ENCODE assay signal across 22 mouse cellular contexts in the genomic region with DNA sequence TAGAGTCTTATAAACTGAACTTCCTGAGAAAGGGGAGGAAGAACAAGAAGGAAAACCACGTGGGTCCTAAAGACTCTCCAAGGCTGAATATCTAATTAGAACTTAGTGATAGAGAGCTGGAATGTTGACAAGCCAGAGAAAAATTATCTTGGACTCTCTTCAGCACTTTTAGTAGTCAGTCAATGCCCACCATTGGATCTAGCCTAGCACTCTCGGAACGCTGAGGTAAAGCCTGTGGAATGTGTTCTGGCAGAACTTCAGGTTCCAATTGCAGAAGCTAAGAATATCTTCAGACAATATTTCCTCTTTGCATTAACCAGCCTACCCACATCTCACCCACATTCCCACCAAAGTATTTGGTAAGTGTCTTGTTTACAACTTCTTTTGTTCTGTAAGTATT. TPM values are rescaled to one million over a fixed set of nuclear protein-coding genes. Genes with fewer than 3 reads are reported as not detected.
DNase-seq lines count a peak whose midpoint lies in the region; ATAC-seq and TF ChIP-seq lines count a peak whose summit lies in the region.
"Had no signal": no experiment of that assay in that cellular context is flagged by ENCODE, and none has a peak within 500 bp of the region (broad histone marks: within the 10 kb centered on the region; RNA-seq: fewer than 3 reads in every experiment).

No protein-coding gene starts in this region.

- TF ChIP-seq POLR2A in heart, adult 2 months (IDR thresholded peaks at IDR 0.05; ENCODE audit: insufficient read depth, low read depth, low read length) = no peak
- TF ChIP-seq POLR2A in bone marrow macrophage, adult 2 months (IDR thresholded peaks at IDR 0.05; ENCODE audit: borderline replicate concordance, low read depth, low read length) = no peak

- DNase-seq in heart, adult 2 months = no peak
- peak; percentile 4 for DNase-seq in lung, embryonic 14.5 days
- DNase-seq in lung, postnatal 10 days = no peak
- peak; percentile 49 for DNase-seq in lung, postnatal 36 days
- DNase-seq in left cerebral cortex, postnatal 4 days = no peak
- DNase-seq in thymus, postnatal 0 days (ENCODE audit: low spot score) = no peak
- DNase-seq: adrenal gland, adult 2 months; cerebellum, adult 11 months; cerebellum, postnatal 14 days; embryo, embryonic 11 days; gastrocnemius, postnatal 36 days; thymus, postnatal 14 days had no signal

- no peaks in the 10 kb centered on the region for H3K79me2 ChIP-seq in heart, adult 2 months (replicated peaks; ENCODE audit: control insufficient read depth, insufficient read depth, low read length)

- H3K9me3 ChIP-seq in heart, embryonic 15.5 days (replicated peaks) = no peaks in the 10 kb centered on the region
- H3K9me3 ChIP-seq in lung, embryonic 14.5 days (ENCODE audit: low read depth, low read length) = no peaks in the 10 kb centered on the region
- H3K9me3 ChIP-seq: limb, embryonic 12.5 days; stomach, embryonic 15.5 days had no signal

- 8% methylated on average over 3 of the region's 3 CpGs for WGBS in heart, embryonic 15.5 days
- 2% methylated on average over 3 of the region's 3 CpGs for WGBS in heart, adult 2 months
- 20% methylated on average over 3 of the region's 3 CpGs for WGBS in lung, embryonic 14.5 days

- ATAC-seq in heart, embryonic 15.5 days (replicated peaks; ENCODE audit: insufficient number of reproducible peaks, insufficient read depth, low FRiP score, low read depth) = peak; percentile 47; the same call in 1 of the 2 replicates
- ATAC-seq in lung, embryonic 14.5 days (ENCODE audit: insufficient read depth) = no peak
- ATAC-seq: forebrain, embryonic 14.5 days; midbrain, embryonic 16.5 days had no signal

- no peak for TF ChIP-seq EP300 in heart, adult 2 months (IDR thresholded peaks at IDR 0.05; ENCODE audit: insufficient read depth, low read depth, low read length)

- peaks cover 31% of the 10 kb centered on the region for H3K4me1 ChIP-seq in heart, embryonic 15.5 days (replicated peaks)
- H3K4me1 ChIP-seq in heart, adult 2 months (ENCODE audit: control insufficient read depth, insufficient read depth, low read length) = peaks cover 5% of the 10 kb centered on the region
- H3K4me1 ChIP-seq in lung, embryonic 14.5 days (ENCODE audit: insufficient read depth) = no peaks in the 10 kb centered on the region
- peaks cover 49% of the 10 kb centered on the region for H3K4me1 ChIP-seq in bone marrow macrophage, adult 2 months (ENCODE audit: control insufficient read depth, insufficient read depth, low read length)
- H3K4me1 ChIP-seq: limb, embryonic 12.5 days; stomach, embryonic 15.5 days had no signal

- H3K9ac ChIP-seq in heart, embryonic 15.5 days = no peak overlapping the region
- H3K9ac ChIP-seq in heart, adult 2 months (ENCODE audit: low read depth, low read length) = no peak overlapping the region
- no peak overlapping the region for H3K9ac ChIP-seq in lung, embryonic 14.5 days
- H3K9ac ChIP-seq: limb, embryonic 12.5 days; liver, embryonic 14.5 days; stomach, embryonic 15.5 days had no signal

- H3K27ac ChIP-seq in heart, embryonic 15.5 days = peak overlapping the region; percentile 78
- H3K27ac ChIP-seq in heart, adult 2 months = no peak overlapping the region
- H3K27ac ChIP-seq in lung, embryonic 14.5 days (ENCODE audit: low read depth) = no peak overlapping the region
- no peak overlapping the region for H3K27ac ChIP-seq in bone marrow macrophage, adult 2 months (ENCODE audit: insufficient read depth, low read depth, low read length)
- H3K27ac ChIP-seq: limb, embryonic 12.5 days; liver, embryonic 14.5 days; stomach, embryonic 15.5 days had no signal

- intact Hi-C loops in heart, adult 2 months (cut with DNase I) = no loop called here
- intact Hi-C loops in left cerebral cortex, postnatal 4 days (cut with DNase I) = no loop called here

- TF ChIP-seq CTCF in heart, adult 2 months (IDR thresholded peaks at IDR 0.05) = no peak
- TF ChIP-seq CTCF in lung, embryonic 14.5 days (IDR thresholded peaks at IDR 0.05; ENCODE audit: low read depth) = no peak
- TF ChIP-seq CTCF in bone marrow macrophage, adult 2 months (IDR thresholded peaks at IDR 0.05; ENCODE audit: low read depth, low read length) = no peak

- no peak overlapping the region for H3K4me3 ChIP-seq in heart, embryonic 15.5 days
- no peak overlapping the region for H3K4me3 ChIP-seq in heart, adult 2 months
- no peak overlapping the region for H3K4me3 ChIP-seq in lung, embryonic 14.5 days (ENCODE audit: low read depth, low read length)
- peak overlapping the region; percentile 10; the same call in 1 of the 2 replicates for H3K4me3 ChIP-seq in bone marrow macrophage, adult 2 months (ENCODE audit: insufficient read depth, low read length)
- H3K4me3 ChIP-seq: limb, embryonic 12.5 days; stomach, embryonic 15.5 days had no signal

- no peaks in the 10 kb centered on the region for H3K36me3 ChIP-seq in heart, embryonic 15.5 days
- no peaks in the 10 kb centered on the region for H3K36me3 ChIP-seq in heart, adult 2 months (ENCODE audit: control insufficient read depth, insufficient read depth, low read length)
- no peaks in the 10 kb centered on the region for H3K36me3 ChIP-seq in lung, embryonic 14.5 days (ENCODE audit: insufficient read depth)
- H3K36me3 ChIP-seq: limb, embryonic 12.5 days; stomach, embryonic 15.5 days had no signal

- H3K4me2 ChIP-seq in heart, embryonic 15.5 days = peak overlapping the region; percentile 32
- no peak overlapping the region for H3K4me2 ChIP-seq in lung, embryonic 14.5 days
- H3K4me2 ChIP-seq: limb, embryonic 12.5 days; stomach, embryonic 15.5 days had no signal

- no peaks in the 10 kb centered on the region for H3K27me3 ChIP-seq in heart, embryonic 15.5 days
- H3K27me3 ChIP-seq in heart, adult 2 months (ENCODE audit: control insufficient read depth, insufficient read depth, low read length) = no peaks in the 10 kb centered on the region
- no peaks in the 10 kb centered on the region for H3K27me3 ChIP-seq in lung, embryonic 14.5 days (ENCODE audit: insufficient read depth, low read length)
- H3K27me3 ChIP-seq: limb, embryonic 12.5 days; stomach, embryonic 15.5 days had no signal

RNA-seq across cellular contexts. Expression of a gene that starts 2.5 kb away (rescaled TPM):
- 0.34 and 0.76 TPM in 2 replicates for polyA plus RNA-seq in heart, embryonic 15.5 days (2015; fragmentation: Nextera tagmentation; extraction: Ambion mirVana)
- total RNA-seq in heart, adult 2 months (2021) = under 1 TPM; 0.05 to 0.07 TPM
- 0.61 and 0.94 TPM in 2 replicates for polyA plus RNA-seq in heart, adult 2 months (2012; rRNA removed)
- polyA plus RNA-seq in lung, embryonic 14.5 days (2014; fragmentation: Nextera tagmentation; extraction: Ambion mirVana) = 0.05 and 0.07 TPM in 2 replicates
- 48.7 and 58.3 TPM in 2 replicates for polyA plus RNA-seq in bone marrow macrophage, adult 2 months (2012; ENCODE audit: insufficient read depth, insufficient read length, missing spikeins)
- total RNA-seq in left cerebral cortex, postnatal 4 days (2021) = under 1 TPM in 1 of 2 experiments, not detected in 1; 0.18 TPM
- 1.7 and 1.9 TPM in 2 replicates for polyA plus RNA-seq in thymus, postnatal 0 days (2015; fragmentation: Nextera tagmentation; extraction: Ambion mirVana)
- total RNA-seq: gastrocnemius, postnatal 36 days; left cerebral cortex, adult 18-20 months had no signal
- polyA plus RNA-seq: kidney, embryonic 14.5 days; limb, embryonic 12.5 days had no signal

RNA-seq across cellular contexts. Expression of a gene that starts 15.4 kb away (rescaled TPM):
- polyA plus RNA-seq in heart, embryonic 15.5 days (2015; fragmentation: Nextera tagmentation; extraction: Ambion mirVana) = 0.09 TPM in 1 of 2 replicates, not detected in the other
- not detected for total RNA-seq in heart, adult 2 months (2021)
- not detected in 2 replicates for polyA plus RNA-seq in heart, adult 2 months (2012; rRNA removed)
- not detected in 2 replicates for polyA plus RNA-seq in lung, embryonic 14.5 days (2014; fragmentation: Nextera tagmentation; extraction: Ambion mirVana)
- polyA plus RNA-seq in bone marrow macrophage, adult 2 months (2012; ENCODE audit: insufficient read depth, insufficient read length, missing spikeins) = not detected in 2 replicates
- total RNA-seq in left cerebral cortex, postnatal 4 days (2021) = not detected
- polyA plus RNA-seq in thymus, postnatal 0 days (2015; fragmentation: Nextera tagmentation; extraction: Ambion mirVana) = 0.39 and 0.64 TPM in 2 replicates
- total RNA-seq: adrenal gland, adult 2 months; gastrocnemius, postnatal 36 days; left cerebral cortex, adult 18-20 months had no signal
- polyA plus RNA-seq: adrenal gland, adult 2 months; kidney, embryonic 14.5 days; limb, embryonic 12.5 days; liver, embryonic 14.5 days; stomach, embryonic 15.5 days had no signal

RNA-seq across cellular contexts. Expression of a gene that starts 30.3 kb away (rescaled TPM):
- polyA plus RNA-seq in heart, embryonic 15.5 days (2015; fragmentation: Nextera tagmentation; extraction: Ambion mirVana) = 0.30 and 0.68 TPM in 2 replicates
- total RNA-seq in heart, adult 2 months (2021) = 1 to 10 TPM in 1 of 2 experiments, under 1 TPM in 1; 0.55 to 1.0 TPM
- 9.6 and 11.3 TPM in 2 replicates for polyA plus RNA-seq in heart, adult 2 months (2012; rRNA removed)
- polyA plus RNA-seq in lung, embryonic 14.5 days (2014; fragmentation: Nextera tagmentation; extraction: Ambion mirVana) = 0.28 and 0.57 TPM in 2 replicates
- 132 and 142 TPM in 2 replicates for polyA plus RNA-seq in bone marrow macrophage, adult 2 months (2012; ENCODE audit: insufficient read depth, insufficient read length, missing spikeins)
- not detected for total RNA-seq in left cerebral cortex, postnatal 4 days (2021)
- 0.62 and 0.86 TPM in 2 replicates for polyA plus RNA-seq in thymus, postnatal 0 days (2015; fragmentation: Nextera tagmentation; extraction: Ambion mirVana)
- polyA plus RNA-seq: hindbrain, embryonic 11.5 days had no signal

RNA-seq across cellular contexts. Expression of a gene that starts 32.4 kb away (rescaled TPM):
- 0.73 and 0.84 TPM in 2 replicates for polyA plus RNA-seq in heart, embryonic 15.5 days (2015; fragmentation: Nextera tagmentation; extraction: Ambion mirVana)
- total RNA-seq in heart, adult 2 months (2021) = under 1 TPM; 0.26 to 0.36 TPM
- 0.85 and 1.3 TPM in 2 replicates for polyA plus RNA-seq in heart, adult 2 months (2012; rRNA removed)
- polyA plus RNA-seq in lung, embryonic 14.5 days (2014; fragmentation: Nextera tagmentation; extraction: Ambion mirVana) = 0.32 and 0.68 TPM in 2 replicates
- polyA plus RNA-seq in bone marrow macrophage, adult 2 months (2012; ENCODE audit: insufficient read depth, insufficient read length, missing spikeins) = 9.6 and 13.3 TPM in 2 replicates
- total RNA-seq in left cerebral cortex, postnatal 4 days (2021) = 1 to 10 TPM; 1.0 to 1.3 TPM
- polyA plus RNA-seq in thymus, postnatal 0 days (2015; fragmentation: Nextera tagmentation; extraction: Ambion mirVana) = 1.9 and 2.1 TPM in 2 replicates

Comparison
In these comparisons a context has a peak if more than half of its experiments do, and no peak if none do; other contexts are left out.
1. DNase-seq: peak in lung, embryonic 14.5 days (single experiment) and lung, postnatal 36 days (single experiment); none in heart, adult 2 months (0 of 2), lung, postnatal 10 days (single experiment), left cerebral cortex, postnatal 4 days (single experiment) and thymus, postnatal 0 days (single experiment).
2. RNA of a gene that starts 2.5 kb away (polyA plus RNA-seq): 48.7 to 58.3 TPM in bone marrow macrophage, adult 2 months; 1.7 to 1.9 TPM in thymus, postnatal 0 days, 0.61 to 0.94 TPM in heart, adult 2 months, 0.34 to 0.76 TPM in heart, embryonic 15.5 days and 0.05 to 0.07 TPM in lung, embryonic 14.5 days; every median in the first group is over 10 times any median in the second.
3. RNA of a gene that starts 30.3 kb away (polyA plus RNA-seq): 132 to 142 TPM in bone marrow macrophage, adult 2 months; 9.6 to 11.3 TPM in heart, adult 2 months, 0.62 to 0.86 TPM in thymus, postnatal 0 days, 0.30 to 0.68 TPM in heart, embryonic 15.5 days and 0.28 to 0.57 TPM in lung, embryonic 14.5 days; every median in the first group is over 10 times any median in the second.